Mouse (Mus musculus): ENCODE data around the gene Rgs7.

The Rgs7 gene

GRCm38 (mm10) chr1:175299603-175300397 lies 192.5 kb downstream of the Rgs7 start:
- no peak for DNase-seq

DNA sequence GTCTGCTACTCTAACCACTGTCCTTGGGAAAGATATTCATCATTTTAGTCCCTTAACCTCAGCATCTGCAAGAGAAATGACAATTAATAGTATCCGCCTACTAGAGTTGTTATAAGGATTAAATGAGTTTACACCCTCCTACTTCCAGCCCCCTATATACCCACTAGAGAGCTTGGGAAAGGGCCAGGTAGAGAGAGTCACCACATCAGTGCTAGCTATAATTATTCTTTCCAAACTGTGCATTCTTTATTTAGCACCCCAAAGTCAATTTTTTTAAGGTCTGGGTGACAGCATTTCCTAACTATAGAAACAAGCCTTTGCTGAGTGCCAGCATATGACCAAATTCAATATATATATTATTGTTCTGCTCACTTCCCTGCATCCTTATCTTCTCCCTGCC lies 195.4 kb downstream of the Rgs7 start:
- no peak for DNase-seq

- DNase-seq = no peak
These were observed 202.2 kb downstream of the Rgs7 start for GRCm38 (mm10) chr1:175290072-175290471.

- DNase-seq = no peak
These were observed 230.0 kb downstream of the Rgs7 start for GRCm38 (mm10) chr1:175262341-175262740.

GRCm38 (mm10) chr1:175259374-175259773 lies 232.9 kb downstream of the Rgs7 start:
- DNase-seq = no peak

GRCm38 (mm10) chr1:175255224-175255623 lies 237.1 kb downstream of the Rgs7 start:
- DNase-seq = no peak

DNA sequence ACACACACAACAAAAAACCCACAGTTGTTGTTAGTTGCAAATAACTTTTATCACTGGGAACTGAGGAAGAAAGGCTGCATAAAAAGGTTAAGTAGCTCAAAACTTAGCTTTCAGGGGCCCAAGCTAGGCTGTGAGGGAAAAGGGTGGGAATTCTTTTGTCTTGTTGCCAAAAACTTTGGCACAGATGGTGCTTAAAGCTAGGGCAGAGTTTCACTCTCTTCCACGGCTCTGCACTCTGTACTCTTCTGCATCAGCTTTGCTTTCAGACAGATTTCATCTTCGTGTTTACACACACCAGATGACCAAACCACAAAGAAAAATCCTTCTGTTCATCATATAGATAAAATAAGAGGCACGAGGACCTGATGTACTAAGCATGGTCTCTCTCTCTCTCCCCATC lies 237.6 kb downstream of the Rgs7 start:
- no peak for DNase-seq

GRCm38 (mm10) chr1:175242135-175242534 lies 250.2 kb downstream of the Rgs7 start:
- DNase-seq = no peak

GRCm38 (mm10) chr1:175240137-175240536 lies 252.2 kb downstream of the Rgs7 start:
- no peak for DNase-seq

GRCm38 (mm10) chr1:175221593-175222500 lies 270.5 kb downstream of the Rgs7 start:
- DNase-seq = no peak

DNA sequence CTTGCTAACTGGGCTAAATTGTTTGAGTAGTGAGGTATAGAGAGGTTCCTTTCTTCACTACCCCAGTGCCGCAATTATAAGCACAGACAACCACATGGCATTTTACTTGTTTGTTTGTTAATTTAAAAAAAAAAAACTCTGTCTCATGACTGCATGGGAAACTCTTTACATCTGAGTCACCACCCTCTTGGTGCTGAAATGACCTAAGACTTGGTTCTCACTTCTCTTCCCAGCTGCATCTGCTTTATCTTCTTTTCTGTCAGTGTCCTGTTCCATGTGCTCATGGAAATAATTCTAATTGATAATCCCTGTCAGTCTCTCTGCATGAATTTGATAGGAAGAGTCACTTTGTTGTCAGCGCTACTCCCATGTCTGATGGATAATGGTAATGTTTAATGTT lies 272.7 kb downstream of the Rgs7 start:
- no peak for DNase-seq

GRCm38 (mm10) chr1:175207004-175207403 lies 285.3 kb downstream of the Rgs7 start:
- DNase-seq = no peak

DNA sequence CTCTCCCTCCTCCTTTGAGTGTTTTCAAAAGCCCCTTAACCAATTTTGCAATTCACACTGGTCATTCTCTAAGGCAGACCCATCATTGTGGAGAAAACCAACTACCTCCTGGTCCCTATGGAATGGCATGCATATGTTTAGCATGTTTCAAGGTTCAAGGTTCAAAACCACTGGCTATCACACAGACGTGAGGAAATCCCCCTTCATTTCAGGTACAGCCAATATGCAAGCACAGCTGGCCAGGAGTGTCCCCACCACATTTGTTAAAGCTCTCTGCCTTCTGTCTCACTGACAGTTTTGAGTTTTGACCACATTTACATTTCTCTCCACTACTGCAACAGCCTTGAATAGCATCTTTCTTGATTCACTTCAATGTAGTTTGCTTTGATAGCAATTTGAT lies 286.7 kb downstream of the Rgs7 start:
- no peak for DNase-seq

GRCm38 (mm10) chr1:175203544-175203943 lies 288.8 kb downstream of the Rgs7 start:
- no peak for DNase-seq

GRCm38 (mm10) chr1:175202902-175203301 lies 289.4 kb downstream of the Rgs7 start:
- no peak for DNase-seq

DNA sequence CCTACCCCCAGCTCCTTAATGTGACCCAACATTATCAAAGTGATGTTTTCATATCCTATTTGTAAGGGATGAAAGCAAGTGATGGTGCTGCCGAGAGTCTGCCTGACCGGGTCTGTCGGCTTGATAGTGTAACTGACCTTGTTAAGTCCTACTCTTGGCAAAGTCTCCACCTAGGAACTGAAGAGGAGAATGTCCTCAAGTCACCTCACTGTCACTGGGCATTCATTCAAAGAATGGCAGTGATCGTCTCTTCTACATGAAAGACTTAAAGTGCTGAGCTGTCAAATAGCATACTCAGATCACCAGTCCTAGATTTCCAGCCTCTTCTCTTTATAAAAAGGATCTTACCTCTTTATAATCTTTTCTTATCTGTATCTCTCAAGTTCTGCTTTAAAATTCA lies 293.4 kb downstream of the Rgs7 start:
- DNase-seq = no peak

GRCm38 (mm10) chr1:175195806-175196205 lies 296.5 kb downstream of the Rgs7 start:
- DNase-seq = no peak

DNA sequence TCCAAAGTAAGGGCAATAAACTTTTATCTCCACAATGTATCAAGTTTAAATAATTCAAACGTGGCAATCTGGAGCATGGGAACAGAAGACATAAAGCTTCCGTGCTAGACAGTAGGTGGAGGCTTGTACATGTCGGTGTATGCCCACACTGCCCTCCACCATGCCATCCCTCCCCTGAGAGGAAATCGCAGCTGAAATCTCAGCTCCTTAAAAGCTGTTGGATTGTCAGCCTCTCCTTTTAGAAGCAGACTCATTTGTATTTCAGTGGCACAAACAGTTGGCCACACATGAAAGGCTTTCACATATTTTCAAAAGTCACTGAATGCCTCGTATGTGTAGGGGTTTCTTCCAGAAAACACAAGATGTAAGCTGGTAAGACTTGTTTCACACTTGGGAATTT lies 304.1 kb downstream of the Rgs7 start:
- DNase-seq = no peak

DNA sequence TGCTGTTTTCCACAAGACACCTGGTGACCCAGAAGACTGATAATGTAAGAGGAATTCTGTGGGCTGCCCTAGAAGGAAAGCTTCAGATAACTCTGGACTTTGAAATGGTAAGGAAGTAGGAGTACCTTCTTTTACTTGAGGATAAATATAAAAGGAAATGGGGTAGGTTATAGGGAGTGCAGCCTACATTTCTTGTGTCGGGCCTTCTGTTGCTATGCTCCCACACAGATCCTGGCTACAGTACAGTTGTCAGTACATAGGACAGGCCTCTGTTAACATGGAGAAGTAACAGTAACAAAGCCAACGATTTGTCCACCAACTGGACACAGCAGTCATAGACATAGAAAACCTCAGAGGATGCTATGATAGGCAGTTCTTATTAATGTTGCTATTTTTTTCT lies 307.1 kb downstream of the Rgs7 start:
- no peak for DNase-seq

GRCm38 (mm10) chr1:175184736-175185135 lies 307.6 kb downstream of the Rgs7 start:
- no peak for DNase-seq

GRCm38 (mm10) chr1:175178733-175179132 lies 313.6 kb downstream of the Rgs7 start:
- no peak for DNase-seq

DNA sequence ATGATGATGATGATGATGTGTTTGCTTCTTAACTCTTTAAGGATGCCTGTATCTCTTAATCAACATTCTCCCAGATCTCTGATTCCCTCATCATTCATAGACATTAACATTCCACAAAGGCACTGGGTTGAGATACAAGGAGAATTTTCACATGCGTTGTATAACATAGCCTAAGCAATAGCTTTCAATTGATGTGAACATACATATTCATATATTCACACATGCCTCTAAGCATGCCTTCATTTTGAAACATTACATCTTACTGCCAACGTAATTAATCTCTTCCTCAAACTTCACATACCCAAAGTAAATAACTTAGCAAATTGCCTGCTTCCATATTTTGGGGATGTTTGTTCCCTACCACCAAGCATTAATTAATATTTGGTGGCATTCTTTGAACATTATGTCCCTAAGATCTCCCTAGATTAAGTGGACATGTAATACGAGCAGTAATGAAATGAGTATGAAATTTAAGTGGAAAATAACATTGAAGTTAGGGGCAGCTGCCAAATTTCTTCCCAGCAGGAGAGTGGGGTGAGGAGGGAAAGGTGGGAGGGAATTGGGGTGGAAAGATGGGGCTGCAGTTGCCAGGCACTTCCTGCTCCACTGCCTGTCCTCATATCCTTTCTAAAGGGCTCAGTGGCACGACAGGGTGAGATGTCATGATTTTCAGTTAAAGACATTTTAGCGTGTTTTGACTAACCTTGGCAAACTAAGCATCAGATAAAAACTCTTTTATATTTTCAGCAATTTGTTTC lies 317.2 kb downstream of the Rgs7 start:
- DNase-seq = no peak

DNA sequence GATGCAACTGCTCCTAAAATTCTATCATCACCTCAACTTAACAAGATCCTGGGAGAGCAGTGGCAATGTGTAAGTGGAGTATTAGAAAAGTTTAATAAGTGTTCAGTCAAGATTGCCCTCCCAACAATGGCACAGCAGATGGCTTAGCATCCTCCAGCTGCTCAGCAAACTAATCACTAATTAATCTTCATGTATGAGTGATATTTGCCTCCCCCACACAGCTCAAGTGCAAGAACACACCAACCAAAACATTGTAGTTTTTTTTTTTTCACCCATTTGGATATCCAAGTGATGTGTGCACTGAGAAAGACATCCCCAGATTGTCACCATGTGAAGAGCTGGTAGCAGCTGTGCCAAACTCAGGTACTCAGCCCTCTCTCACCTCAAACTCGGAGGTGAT lies 336.8 kb downstream of the Rgs7 start:
- DNase-seq = no peak
